Mouse (Mus musculus) CH12.LX (cell line): ENCODE measurements around the gene Gm15130. TPM values are rescaled to one million over a fixed set of nuclear protein-coding genes. Genes with fewer than 3 reads are reported as not detected.

Experiments used
- DNase-seq: peaks from one replicate; pipeline ENCODE4 v3.0.0-alpha.2; 2013; ENCODE audit errors: extremely low read depth
- H3K27ac ChIP-seq: 2 replicates; pipeline ENCODE4 v1.5.1; 2012; ENCODE audit warnings: low read depth, mild to moderate bottlenecking, control low read depth, moderate library complexity; ENCODE audit not compliant: insufficient read depth
- H3K27me3 ChIP-seq: replicated peaks from 2 replicates; pipeline ENCODE3; 2012; ENCODE audit warnings: inconsistent platforms
- H3K36me3 ChIP-seq, 2 experiments: replicated peaks in 1 of 2; 2 replicates each; pipeline versions ENCODE3 to v1.6.1; 2012; ENCODE audit warnings: inconsistent platforms in 1 of 2, low read length in 1 of 2, mild to moderate bottlenecking in 1 of 2, mixed read lengths in 1 of 2, moderate library complexity in 1 of 2; ENCODE audit not compliant: control insufficient read depth in 1 of 2, insufficient read depth in 1 of 2
- H3K4me1 ChIP-seq, 2 experiments: 2 replicates each; pipeline ENCODE4 v1.6.1; 2012; ENCODE audit warnings: inconsistent platforms in 1 of 2, moderate library complexity in 1 of 2; ENCODE audit not compliant: insufficient read depth in 2 of 2, control insufficient read depth in 1 of 2
- H3K4me2 ChIP-seq: 2 replicates; pipeline ENCODE4 v1.6.1; 2012; ENCODE audit warnings: low read depth, mild to moderate bottlenecking, control low read depth; ENCODE audit not compliant: poor library complexity, insufficient read depth, severe bottlenecking
- H3K4me3 ChIP-seq, 3 experiments: fragments of 150-350 bp in 1 of 3; sonication (generic) in 1 of 3; replicated peaks in 1 of 3; 2 replicates each; pipeline versions ENCODE3 to v1.5.1; 2011 to 2012; ENCODE audit warnings: low read depth in 2 of 3, low read length in 2 of 3, mild to moderate bottlenecking in 2 of 3, moderate library complexity in 2 of 3, control low read depth in 1 of 3, improper control_type of control experiment in 1 of 3, inconsistent platforms in 1 of 3, mixed read lengths in 1 of 3; ENCODE audit not compliant: poor library complexity in 1 of 3
- H3K79me2 ChIP-seq: replicated peaks from 2 replicates; pipeline ENCODE4 v1.6.1; 2012; ENCODE audit warnings: mild to moderate bottlenecking, moderate library complexity; ENCODE audit not compliant: control insufficient read depth, poor library complexity, insufficient read depth, severe bottlenecking; ENCODE audit errors: extremely low read depth
- H3K9ac ChIP-seq: 2 replicates; pipeline ENCODE4 v1.6.1; 2012; ENCODE audit warnings: low read depth, mild to moderate bottlenecking, control low read depth, moderate library complexity; ENCODE audit not compliant: insufficient read depth
- H3K9me3 ChIP-seq: replicated peaks from 2 replicates; pipeline ENCODE3; 2012; ENCODE audit warnings: low read length, inconsistent platforms, mixed read lengths
- CTCF ChIP-seq, 2 experiments: IDR thresholded peaks in 1 of 2; conservative IDR thresholded peaks in 1 of 2; 2 replicates each; pipeline ENCODE4 v1.5.1; 2011 to 2012; ENCODE audit warnings: low read depth in 2 of 2, low read length in 2 of 2, improper control_type of control experiment in 1 of 2, inconsistent platforms in 1 of 2, mild to moderate bottlenecking in 1 of 2, moderate library complexity in 1 of 2
- E2F4 ChIP-seq: IDR thresholded peaks from 2 replicates; pipeline ENCODE4 v1.6.1; 2011; ENCODE audit warnings: low read depth, low read length, improper control_type of control experiment; ENCODE audit not compliant: insufficient replicate concordance
- EP300 ChIP-seq: IDR thresholded peaks from 2 replicates; pipeline ENCODE4 v1.6.1; 2011; ENCODE audit warnings: low read length, improper control_type of control experiment
- GABPA ChIP-seq: IDR thresholded peaks from 2 replicates; pipeline ENCODE4 v1.6.1; 2012; ENCODE audit warnings: low read depth, low read length, improper control_type of control experiment, inconsistent platforms; ENCODE audit not compliant: insufficient replicate concordance
- JUND ChIP-seq: conservative IDR thresholded peaks from 2 replicates; pipeline ENCODE4 v1.6.1; 2011; ENCODE audit warnings: low read depth, low read length, improper control_type of control experiment
- MAFK ChIP-seq: IDR thresholded peaks from 2 replicates; pipeline ENCODE4 v1.6.1; 2011; ENCODE audit warnings: low read length, improper control_type of control experiment; ENCODE audit not compliant: insufficient replicate concordance
- MAZ ChIP-seq: IDR thresholded peaks from 2 replicates; pipeline ENCODE4 v1.6.1; 2012; ENCODE audit warnings: low read depth, mild to moderate bottlenecking, inconsistent platforms, low read length, improper control_type of control experiment, moderate library complexity
- MYC ChIP-seq: IDR thresholded peaks from 2 replicates; pipeline ENCODE4 v1.6.1; 2011; ENCODE audit warnings: low read depth, mild to moderate bottlenecking, improper control_type of control experiment, low read length
- NELFE ChIP-seq: IDR thresholded peaks from 2 replicates; pipeline ENCODE4 v1.6.1; 2011; ENCODE audit warnings: low read depth, low read length, improper control_type of control experiment
- PAX5 ChIP-seq: IDR thresholded peaks from 2 replicates; pipeline ENCODE4 v1.6.1; 2012; ENCODE audit warnings: low read length, inconsistent platforms, mixed read lengths
- POLR2A ChIP-seq: IDR thresholded peaks from 2 replicates; pipeline ENCODE4 v1.6.1; 2011; ENCODE audit warnings: low read depth, mild to moderate bottlenecking, improper control_type of control experiment, low read length
- POLR2AphosphoS2 ChIP-seq: IDR thresholded peaks from 2 replicates; pipeline ENCODE4 v1.6.1; 2011; ENCODE audit warnings: low read depth, low read length, improper control_type of control experiment
- RCOR1 ChIP-seq: conservative IDR thresholded peaks from 2 replicates; pipeline ENCODE4 v1.6.1; 2012; ENCODE audit warnings: low read depth, mild to moderate bottlenecking, inconsistent platforms, low read length, improper control_type of control experiment
- SIN3A ChIP-seq: IDR thresholded peaks from 2 replicates; pipeline ENCODE4 v1.6.1; 2012; ENCODE audit warnings: low read length, improper control_type of control experiment, inconsistent platforms
- TBP ChIP-seq: conservative IDR thresholded peaks from 2 replicates; pipeline ENCODE4 v1.6.1; 2011; ENCODE audit warnings: low read depth, low read length, improper control_type of control experiment
- UBTF ChIP-seq: IDR thresholded peaks from 2 replicates; pipeline ENCODE4 v1.6.1; 2012; ENCODE audit warnings: low read depth, mild to moderate bottlenecking, inconsistent platforms, low read length, improper control_type of control experiment, moderate library complexity
- ZNF384 ChIP-seq: IDR thresholded peaks from 2 replicates; pipeline ENCODE4 v1.6.1; 2012; ENCODE audit warnings: low read depth, low read length, improper control_type of control experiment, inconsistent platforms
- dilution Hi-C: fragments of 300-500 bp; cut with MboI; formaldehyde crosslinking; loops from 2 replicates; pipeline ENCODE4 v1.14.3; 2020; ENCODE audit warnings: low sequenced_read_pairs; ENCODE audit not compliant: extremely low pct_unique_long_range_greater_than_20kb, extremely low pct_ligation_motif_present
- in situ Hi-C: fragments of 300-500 bp; cut with MboI; formaldehyde crosslinking; loops from 3 replicates; pipeline ENCODE4 v1.14.3; 2019; ENCODE audit warnings: low sequenced_read_pairs, low pct_ligation_motif_present, low pct_unique_long_range_greater_than_20kb, mixed read lengths
- polyA plus RNA-seq: library from polyadenylated mRNA; unstranded; fragments of >175 nt; gene quantifications from 2 replicates; pipeline ENCODE4 v1.2.1, GENCODE M21; 2012; ENCODE audit warnings: low read depth; ENCODE audit not compliant: insufficient read length
- total RNA-seq, 2 experiments: library from RNA; depleted of rRNA; stranded (reverse); fragments of 300-350 nt in 1 of 2; fragments of >200 nt in 1 of 2; gene quantifications; 2 replicates each; pipeline ENCODE4 v1.2.3; 2012 to 2014

Gene Gm15130
- total RNA-seq (2012; rRNA removed) (not detected in 2 replicates), total RNA-seq (2014; rRNA removed) (not detected in 2 replicates), polyA plus RNA-seq (not detected in 2 replicates)

DNA sequence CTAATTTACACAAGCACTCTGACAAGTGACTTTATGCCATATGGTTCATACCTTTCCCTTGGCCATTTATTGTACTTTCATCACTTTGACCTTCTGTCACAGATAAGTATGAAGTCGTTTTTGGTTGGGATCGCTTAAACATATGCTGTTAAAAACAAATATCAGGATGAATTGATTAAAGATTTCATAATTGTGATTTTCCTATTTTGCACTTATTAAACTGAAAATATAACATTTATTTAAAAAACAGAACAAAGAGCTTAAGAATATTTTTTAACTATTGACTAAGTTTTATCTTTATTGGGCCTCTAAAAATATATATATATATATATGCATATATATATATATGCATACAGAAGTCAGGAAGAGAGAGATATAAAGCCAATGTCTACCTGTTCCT, at the start of gene Gm15130:
Gene Gm15130 (minus strand): TSS at position 101 of the 400 bp plus-strand sequence.
- dilution Hi-C loops, result no loop called here
- Histone ChIP-seq H3K4me2 (no peak within 1 kb of the TSS), H3K9ac (no peak within 1 kb of the TSS), H3K36me3 (no peaks in the 10 kb centered on the region), H3K27me3 (no peaks in the 10 kb centered on the region), H3K9me3 (peaks cover 11% of the 10 kb centered on the region), H3K27ac (no peak within 1 kb of the TSS), H3K4me1 (no peaks in the 10 kb centered on the region), H3K79me2 (no peaks in the 10 kb centered on the region), H3K4me3 (no peak within 1 kb of the TSS)
- in situ Hi-C loops, result no loop called here
- TF ChIP-seq SIN3A (no peak), NELFE (no peak), E2F4 (no peak), MYC (no peak), MAFK (no peak), MAZ (no peak), EP300 (no peak), JUND (no peak), UBTF (no peak), POLR2AphosphoS2 (no peak), RCOR1 (no peak), POLR2A (no peak), ZNF384 (no peak), PAX5 (no peak)
- DNase-seq, result no peak

DNA sequence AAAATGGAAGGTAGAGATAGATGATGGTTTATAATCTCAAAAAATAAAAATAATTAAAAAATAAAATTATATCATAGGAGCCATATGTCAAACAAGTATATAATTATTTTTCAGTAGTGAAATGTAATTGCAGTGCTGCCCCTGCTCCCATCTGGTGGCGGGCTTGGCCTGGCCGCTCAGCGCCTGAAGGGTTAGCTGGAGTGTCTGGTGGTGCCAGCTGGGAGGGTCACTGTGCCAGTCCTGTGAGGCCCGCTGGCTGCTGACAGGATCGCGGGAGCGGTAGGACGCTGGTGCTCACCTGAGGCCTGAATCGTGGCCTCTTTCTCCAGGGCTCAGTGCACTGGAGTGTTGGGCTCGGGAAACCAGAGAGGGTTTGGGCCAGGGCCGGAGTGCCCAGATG, 29.3 kb upstream of the Gm15130 start:
- dilution Hi-C loops (no loop called here), in situ Hi-C loops (no loop called here)
- no peaks in the 10 kb centered on the region for H3K79me2 ChIP-seq
- peaks cover 7% of the 10 kb centered on the region for H3K9me3 ChIP-seq
- no peak overlapping the region for H3K9ac ChIP-seq
- no peaks in the 10 kb centered on the region for H3K36me3 ChIP-seq
- no peaks in the 10 kb centered on the region for H3K27me3 ChIP-seq
- H3K27ac ChIP-seq, result no peak overlapping the region
- TF ChIP-seq GABPA (no peak), TBP (no peak)
- no peak for DNase-seq
- no peak overlapping the region for H3K4me2 ChIP-seq
- H3K4me3 ChIP-seq, result no peak overlapping the region
- H3K4me1 ChIP-seq, result no peaks in the 10 kb centered on the region

DNA sequence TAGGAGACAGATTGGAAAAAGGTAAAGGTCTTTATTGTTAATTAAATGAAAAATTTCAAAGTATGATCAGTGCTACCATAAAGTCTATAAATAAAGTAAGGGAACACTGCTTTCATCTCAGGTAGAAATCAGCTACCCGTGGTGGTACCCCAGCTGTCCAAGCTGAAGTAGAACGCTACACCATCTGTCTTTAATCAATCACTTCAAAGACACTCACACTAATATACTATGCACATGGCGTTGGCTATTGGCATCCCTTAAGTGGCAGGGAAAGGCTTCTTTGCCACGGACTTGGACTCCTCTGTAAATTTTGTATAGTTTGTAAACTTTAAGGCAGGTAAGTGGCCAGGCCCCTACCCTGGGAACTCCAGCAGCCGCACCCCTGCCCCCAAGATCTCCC, 17.0 kb downstream of the Gm15130 start:
- Histone ChIP-seq H3K4me1 (no peaks in the 10 kb centered on the region), H3K36me3 (no peaks in the 10 kb centered on the region), H3K4me3 (no peak overlapping the region), H3K9ac (no peak overlapping the region), H3K4me2 (no peak overlapping the region), H3K79me2 (no peaks in the 10 kb centered on the region), H3K27me3 (no peaks in the 10 kb centered on the region), H3K9me3 (peaks cover 27% of the 10 kb centered on the region), H3K27ac (no peak overlapping the region)
- no peak for DNase-seq
- no peak for TF ChIP-seq RCOR1
- no peak for TF ChIP-seq CTCF (conservative IDR thresholded peaks at IDR 0.05 in 1 of 2, IDR thresholded peaks at IDR 0.05 in 1 of 2; ENCODE audit: low read depth in 2 of 2, low read length in 2 of 2)
- in situ Hi-C loops, result no loop called here
- dilution Hi-C loops, result no loop called here
